Mouse (Mus musculus) kidney, postnatal 25 days (tissue): ENCODE results near the gene Armc9.

Source experiments
- DNase-seq, 2 experiments: peaks; one replicate each; pipeline ENCODE4 v3.0.0; 2021; ENCODE audit warnings: mixed read lengths in 2 of 2

Armc9 gene

DNA sequence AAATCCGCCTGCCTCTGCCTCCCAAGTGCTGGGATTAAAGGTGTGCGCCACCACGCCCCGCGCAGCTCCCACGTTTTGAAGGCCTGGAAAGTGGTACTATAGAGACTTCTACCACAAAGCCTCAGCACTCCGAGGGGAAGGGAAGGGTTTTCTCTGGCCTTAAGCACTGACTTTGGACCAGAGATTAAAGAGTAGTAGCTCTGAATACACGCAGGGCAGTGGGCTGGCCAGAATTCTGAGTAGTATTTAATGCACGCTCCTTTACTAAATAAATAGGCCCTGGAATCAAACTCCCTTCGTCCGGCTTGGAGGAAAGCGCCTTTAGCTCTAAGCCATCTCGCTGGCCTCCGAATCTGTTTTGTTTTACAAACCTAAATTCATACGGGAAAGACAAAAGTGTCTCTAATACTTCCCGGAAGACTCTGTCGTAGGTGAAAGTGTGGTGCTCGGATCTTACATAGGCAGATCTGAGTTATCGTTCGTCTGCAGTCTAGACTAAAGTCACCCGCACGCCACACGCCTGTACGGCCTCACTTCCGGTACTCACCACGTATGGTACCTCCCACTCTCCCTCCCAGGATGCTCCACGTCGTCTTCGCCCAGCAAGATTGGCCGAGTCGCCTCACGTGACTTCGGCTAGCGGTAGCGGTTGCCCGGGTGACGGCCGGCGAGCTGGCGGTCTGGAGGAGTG is at the start of gene Armc9:
Gene Armc9, plus strand, starts transcription at position 648 of the 691 bp plus-strand sequence.
- DNase-seq, result peak; percentile 97 to 99

- DNase-seq, result no peak
These were observed 49.5 kb upstream of the Armc9 start for GRCm38 (mm10) chr1:86105054-86105453.

DNA sequence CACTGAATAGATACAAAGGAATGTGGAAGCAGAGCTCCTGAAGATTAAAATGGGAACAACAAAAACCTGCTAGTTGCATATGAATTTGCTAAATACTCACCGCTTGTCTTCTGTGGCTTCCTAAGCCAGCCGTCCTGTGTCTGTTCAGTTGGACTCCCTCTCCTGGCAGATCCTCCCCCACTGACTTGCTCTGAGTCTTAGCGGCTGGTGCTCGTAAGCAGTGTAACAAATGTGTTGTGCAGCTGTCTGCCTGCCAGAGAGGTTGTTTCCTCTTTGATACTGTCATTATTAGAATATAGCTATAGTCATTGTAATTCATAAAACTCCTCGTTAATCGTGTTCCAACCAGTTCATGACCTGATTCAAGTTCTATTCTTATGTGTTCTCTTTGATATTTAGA is 42.8 kb upstream of the Armc9 start, which contains the start of gene Htr2b:
Gene Htr2b, minus strand, starts transcription at position 192 of the 400 bp plus-strand sequence.
- DNase-seq, result peak; percentile 47 to 48

DNA sequence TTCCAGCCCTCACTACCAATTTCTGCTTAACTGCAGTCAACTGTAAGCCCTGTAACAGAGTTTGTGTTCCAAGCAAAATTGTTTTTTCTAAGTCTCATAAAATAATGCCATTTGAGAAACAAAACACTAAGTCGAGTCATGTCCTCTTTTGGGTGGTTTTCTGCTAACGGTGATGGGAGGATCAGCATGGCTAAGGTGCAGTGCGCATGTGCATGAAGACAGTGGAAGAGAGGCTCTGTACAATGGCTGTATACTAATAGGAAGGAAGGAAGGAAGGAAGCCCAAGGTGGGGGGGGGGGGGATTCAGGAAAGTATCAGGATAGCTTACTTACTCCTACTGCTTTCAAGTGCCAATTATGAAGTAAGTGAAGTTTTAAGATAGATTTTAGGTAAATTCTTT is 40.4 kb upstream of the Armc9 start:
- peak in 1 of 2 experiments; percentile 11 for DNase-seq

- DNase-seq, result no peak
These were observed 35.0 kb upstream of the Armc9 start for GRCm38 (mm10) chr1:86119549-86119948.

- DNase-seq, result no peak
These were observed 28.5 kb upstream of the Armc9 start for GRCm38 (mm10) chr1:86126036-86126435.

DNA sequence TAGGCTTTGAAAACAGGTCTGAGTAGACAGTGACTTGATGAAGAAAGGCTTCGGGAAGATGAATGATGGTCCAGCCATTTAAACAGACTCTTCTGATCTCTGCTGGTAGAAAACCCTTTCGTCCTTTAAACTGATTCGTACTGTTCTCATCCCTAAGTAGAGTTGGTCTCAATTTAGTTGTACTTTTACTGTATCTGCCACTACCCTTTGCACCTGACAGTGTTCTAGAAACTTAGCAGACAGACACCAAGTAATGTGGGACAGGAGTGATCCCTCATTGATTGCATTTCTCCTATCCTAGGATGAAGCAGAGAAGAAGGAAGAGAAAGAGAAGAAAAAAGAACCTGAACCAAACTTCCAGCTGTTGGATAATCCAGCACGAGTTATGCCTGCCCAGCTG is 21.2 kb upstream of the Armc9 start, which contains the start of gene Gm21972:
Gene Gm21972, plus strand, starts transcription at position 301 of the 400 bp plus-strand sequence.
- DNase-seq, result no peak

DNA sequence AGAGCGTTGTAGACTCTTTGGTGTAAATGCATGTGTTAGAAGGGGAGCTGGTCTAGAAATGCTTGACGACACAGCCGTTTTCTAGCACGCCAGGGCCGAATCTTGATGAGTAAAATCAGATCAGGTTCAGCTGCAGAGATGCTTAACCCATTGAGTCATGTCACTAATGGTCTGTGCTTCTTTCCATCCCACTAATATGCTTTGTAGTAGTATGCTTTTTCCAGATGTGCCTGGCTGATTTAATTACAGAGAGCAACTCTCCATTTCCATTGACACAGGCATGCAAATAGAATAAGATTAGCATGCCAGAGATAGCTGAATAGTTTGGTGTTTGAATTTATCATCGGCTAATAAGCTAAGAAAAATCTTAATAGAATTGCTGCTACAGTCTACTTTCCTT is 19.3 kb upstream of the Armc9 start:
- DNase-seq, result no peak

DNA sequence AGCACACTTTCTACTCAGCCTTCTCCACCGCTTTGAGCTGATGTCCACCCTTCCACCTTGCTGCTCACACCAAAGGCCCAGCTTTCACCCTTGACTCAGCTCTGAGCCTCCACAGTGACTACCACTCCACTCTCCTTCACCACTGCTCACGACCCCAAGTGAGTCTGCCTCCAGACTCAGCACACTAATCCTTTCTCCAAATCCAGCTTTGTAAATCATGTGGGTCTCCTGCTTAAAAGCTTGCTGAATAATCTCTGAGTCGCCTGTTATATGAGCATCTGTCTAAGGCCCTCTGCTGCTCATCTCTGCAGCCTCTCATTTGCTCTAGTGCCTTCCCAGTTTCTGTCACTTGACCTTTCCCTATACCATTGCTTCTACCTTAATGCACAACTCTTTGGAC is 13.5 kb upstream of the Armc9 start:
- DNase-seq, result no peak

GRCm38 (mm10) chr1:86143165-86143564 is 11.4 kb upstream of the Armc9 start:
- DNase-seq, result no peak

GRCm38 (mm10) chr1:86144001-86144944 is 10.3 kb upstream of the Armc9 start:
- no peak for DNase-seq

DNA sequence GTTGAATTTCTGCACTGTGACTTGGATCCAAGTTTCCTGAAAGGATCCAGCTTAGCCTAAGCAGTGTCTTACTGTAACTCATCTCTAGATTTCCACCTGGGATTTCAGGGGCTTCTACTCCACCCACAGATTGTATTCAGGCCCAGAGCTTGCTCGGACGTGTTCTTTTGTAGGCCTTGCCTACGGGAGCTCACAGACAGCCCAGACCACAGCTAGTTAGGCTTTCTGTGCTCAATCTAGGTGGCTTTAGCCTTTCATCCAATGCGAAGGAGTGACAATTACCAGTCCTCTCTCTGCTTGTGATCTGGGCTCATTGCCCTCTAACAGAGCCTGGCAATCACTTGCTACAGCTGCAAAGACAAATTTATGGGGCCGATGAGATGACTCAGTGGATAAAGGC is 8.3 kb upstream of the Armc9 start:
- no peak for DNase-seq

- DNase-seq, result no peak
These were observed 7.0 kb upstream of the Armc9 start for GRCm38 (mm10) chr1:86147557-86147956.

- DNase-seq, result no peak
These were observed 6.4 kb upstream of the Armc9 start for GRCm38 (mm10) chr1:86148161-86148560.

DNA sequence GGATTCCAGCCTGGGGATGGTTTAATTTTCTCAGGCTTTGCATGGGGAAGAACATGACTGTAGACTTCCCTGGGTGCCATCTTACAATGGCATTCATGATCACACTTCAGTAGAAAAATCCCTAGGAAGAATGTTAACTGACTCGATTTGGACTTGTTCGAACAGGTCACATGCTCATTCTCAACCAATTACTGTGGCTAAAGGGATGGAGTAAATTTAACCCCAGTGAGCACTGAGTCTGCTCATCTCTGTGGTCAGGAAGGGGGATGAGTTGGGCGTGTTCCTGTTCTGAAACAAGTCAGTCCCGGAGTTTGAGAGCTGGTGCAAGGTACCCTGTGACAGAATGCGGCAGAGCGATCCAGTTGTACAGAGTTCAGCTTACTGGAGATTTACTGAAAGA is 3.7 kb upstream of the Armc9 start:
- DNase-seq, result no peak

DNA sequence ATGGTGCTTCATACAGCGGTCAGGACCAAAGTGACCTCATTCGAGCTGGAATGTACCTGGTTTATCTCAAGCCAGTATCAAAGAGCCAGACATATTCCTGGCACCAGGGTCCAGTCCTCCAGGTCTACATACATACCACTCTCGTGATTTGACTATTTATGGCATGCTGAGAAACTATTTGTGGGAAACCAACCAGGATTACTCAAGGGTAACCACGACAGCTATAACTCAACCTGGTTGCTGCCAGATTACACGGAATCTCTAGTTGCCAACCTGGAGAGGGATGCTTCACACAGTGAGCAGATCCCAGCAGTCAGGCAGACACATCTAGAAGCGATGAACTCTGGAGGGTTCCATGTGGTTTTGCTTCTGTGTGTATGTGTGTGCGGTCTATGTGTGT is 3.2 kb upstream of the Armc9 start:
- no peak for DNase-seq

DNA sequence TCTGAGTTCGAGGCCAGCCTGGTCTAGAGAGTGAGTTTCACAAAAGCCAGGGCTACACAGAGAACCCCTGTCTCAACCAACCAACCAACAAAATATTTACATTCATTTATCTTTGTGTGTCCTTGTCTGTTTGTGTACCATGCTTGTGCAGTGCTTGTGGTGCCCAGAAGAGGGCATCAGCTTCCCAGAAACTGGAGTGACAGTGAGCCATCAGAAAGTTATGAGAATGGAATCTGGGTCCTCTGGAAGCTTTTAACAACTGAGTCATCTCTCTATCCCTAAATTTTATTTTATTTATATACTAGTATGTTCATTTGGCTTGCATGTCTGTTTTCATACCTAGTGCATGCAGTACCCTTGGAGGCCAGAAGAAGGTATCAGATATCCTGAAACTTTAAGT is 2.0 kb upstream of the Armc9 start:
- DNase-seq, result peak in 1 of 2 experiments; percentile 29

GRCm38 (mm10) chr1:86154824-86155164 is 214 bp downstream of the Armc9 start:
- no peak for DNase-seq

GRCm38 (mm10) chr1:86156075-86156474 is 1.5 kb downstream of the Armc9 start:
- no peak for DNase-seq

DNA sequence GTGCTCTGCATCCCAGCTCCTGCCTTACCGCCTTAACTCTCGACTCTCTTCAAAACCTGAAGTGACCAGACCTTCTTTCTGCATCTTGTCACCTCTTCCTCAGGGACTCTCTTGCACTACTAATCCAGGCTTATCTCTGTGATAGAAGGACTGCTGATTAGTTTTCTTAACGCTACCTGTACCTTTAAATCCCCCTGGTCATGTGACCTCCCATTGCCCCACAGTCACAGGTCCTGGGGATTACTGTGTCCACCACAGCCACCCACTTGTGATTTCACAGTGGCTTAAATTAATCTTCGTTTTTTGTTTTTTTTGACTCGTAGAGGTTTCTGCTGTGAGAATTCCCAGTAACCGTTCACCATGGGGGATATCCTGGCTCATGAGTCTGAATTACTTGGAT is 2.0 kb downstream of the Armc9 start:
- DNase-seq, result no peak

GRCm38 (mm10) chr1:86160059-86160458 is 5.5 kb downstream of the Armc9 start:
- DNase-seq, result no peak

GRCm38 (mm10) chr1:86160479-86160878 is 5.9 kb downstream of the Armc9 start:
- no peak for DNase-seq

DNA sequence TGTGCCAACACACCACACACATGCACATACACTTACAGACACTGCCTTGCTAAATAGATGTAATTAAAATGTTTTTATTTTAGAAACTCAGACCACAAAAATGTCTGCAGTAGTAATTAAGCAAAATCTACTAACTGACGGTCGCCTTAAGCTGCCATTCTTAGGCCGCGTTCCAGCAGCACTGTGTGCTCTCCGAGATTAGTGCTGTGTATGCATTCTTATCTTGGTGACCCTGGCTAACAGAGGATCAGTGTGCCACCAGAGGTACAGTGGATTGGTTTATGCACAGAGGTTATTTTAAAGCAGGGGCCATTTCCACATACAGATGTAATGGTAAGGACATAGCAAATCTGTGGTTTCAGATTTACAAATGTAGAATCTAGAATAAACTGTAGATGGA is 6.5 kb downstream of the Armc9 start:
- DNase-seq, result no peak

DNA sequence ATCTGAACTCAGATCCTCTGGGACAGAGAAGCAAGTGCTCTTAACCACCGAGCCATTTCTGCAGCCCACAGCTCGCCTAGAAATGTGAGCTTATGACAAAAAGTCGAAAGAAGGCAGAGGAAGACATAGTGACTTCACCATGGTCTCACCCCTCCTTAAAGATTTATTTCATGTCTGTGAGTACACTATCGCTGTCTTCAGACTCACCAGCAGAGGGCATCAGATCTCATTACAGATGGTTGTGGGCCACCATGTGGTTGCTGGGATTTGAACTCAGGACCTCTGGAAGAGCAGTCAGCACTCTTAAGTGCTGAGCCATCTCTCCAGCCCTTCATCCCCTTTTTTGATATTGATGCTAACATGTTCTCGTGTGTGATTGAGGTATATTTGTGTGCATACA is 20.0 kb downstream of the Armc9 start:
- no peak for DNase-seq
